Mouse (Mus musculus) G1E-ER4 (cell line): Measurements from ENCODE around the gene C1qtnf12. TPM values are rescaled to one million over a fixed set of nuclear protein-coding genes. Genes with fewer than 3 reads are reported as not detected.

Experiments used
- GATA1 ChIP-seq: IDR thresholded peaks from one replicate; pipeline ENCODE4 v1.8.0; 2012; ENCODE audit warnings: low read length, inconsistent platforms
- polyA plus RNA-seq: library from polyadenylated mRNA; stranded (reverse); fragments of >175 nt; gene quantifications from 2 replicates; pipeline ENCODE4 v1.2.3, GENCODE M21; 2012

The C1qtnf12 gene
- polyA plus RNA-seq, 1 experiment: 111 TPM

GRCm38 (mm10) chr4:155991211-155991907, 29.2 kb downstream of the C1qtnf12 start:
- no peak for TF ChIP-seq GATA1

GRCm38 (mm10) chr4:155991908-155992230, 29.8 kb downstream of the C1qtnf12 start:
- no peak for TF ChIP-seq GATA1

GRCm38 (mm10) chr4:155992241-155992905, 30.3 kb downstream of the C1qtnf12 start, which contains the start of the genes B3galt6 and Sdf4:
Gene B3galt6, minus strand, starts transcription at chr4:155992649.
Gene Sdf4, plus strand, starts transcription at chr4:155992872.
- TF ChIP-seq GATA1: no peak

- no peak for TF ChIP-seq GATA1
Observed at GRCm38 (mm10) chr4:155992906-155993547, 30.9 kb downstream of the C1qtnf12 start.

- no peak for TF ChIP-seq GATA1
Observed at GRCm38 (mm10) chr4:155993606-155994005, 31.5 kb downstream of the C1qtnf12 start.

GRCm38 (mm10) chr4:156004109-156004508, 42.0 kb downstream of the C1qtnf12 start:
- no peak for TF ChIP-seq GATA1

GRCm38 (mm10) chr4:156008369-156008768, 46.3 kb downstream of the C1qtnf12 start:
- TF ChIP-seq GATA1: no peak

GRCm38 (mm10) chr4:156013637-156014036, 51.5 kb downstream of the C1qtnf12 start, which contains the start of gene Tnfrsf4:
Gene Tnfrsf4, plus strand, starts transcription at chr4:156013843.
- no peak for TF ChIP-seq GATA1

- TF ChIP-seq GATA1: no peak
Observed at GRCm38 (mm10) chr4:156014436-156014835, 52.3 kb downstream of the C1qtnf12 start.

Other genes starting within 250 kb of the C1qtnf12 start
- 0.73 and 0.79 TPM in 2 replicates for gene Tmem240, start 227.5 kb upstream of the C1qtnf12 start, polyA plus RNA-seq
- gene Atad3a, start 201.2 kb upstream of the C1qtnf12 start, polyA plus RNA-seq: 83.6 and 88.5 TPM in 2 replicates
- gene Vwa1, start 187.6 kb upstream of the C1qtnf12 start, polyA plus RNA-seq: 0.16 and 0.17 TPM in 2 replicates
- gene Tmem88b, start 176.4 kb upstream of the C1qtnf12 start, polyA plus RNA-seq: 0.02 and 0.06 TPM in 2 replicates
- gene Ankrd65, start 171.9 kb upstream of the C1qtnf12 start, polyA plus RNA-seq: not detected in 2 replicates
- 21.2 and 27.9 TPM in 2 replicates for gene Mrpl20, start 159.4 kb upstream of the C1qtnf12 start, polyA plus RNA-seq
- gene Ccnl2, start 149.8 kb upstream of the C1qtnf12 start, polyA plus RNA-seq: 41.7 and 52.9 TPM in 2 replicates
- gene Aurkaip1, start 131.0 kb upstream of the C1qtnf12 start, polyA plus RNA-seq: 258 and 358 TPM in 2 replicates
- 0.04 and 0.12 TPM in 2 replicates for gene Mxra8, start 122.6 kb upstream of the C1qtnf12 start, polyA plus RNA-seq
- gene Dvl1, start 114.9 kb upstream of the C1qtnf12 start, polyA plus RNA-seq: 78.6 and 89.0 TPM in 2 replicates
- 0.02 and 0.03 TPM in 2 replicates for gene Tas1r3, start 99.0 kb upstream of the C1qtnf12 start, polyA plus RNA-seq
- gene Cptp, start 92.9 kb upstream of the C1qtnf12 start, polyA plus RNA-seq: 1.7 and 8.0 TPM in 2 replicates
- gene Ints11, start 92.8 kb upstream of the C1qtnf12 start, polyA plus RNA-seq: 22.3 and 26.6 TPM in 2 replicates
- gene Pusl1, start 70.5 kb upstream of the C1qtnf12 start, polyA plus RNA-seq: 266 and 325 TPM in 2 replicates
- gene Acap3, start 70.5 kb upstream of the C1qtnf12 start, polyA plus RNA-seq: 37.5 and 47.6 TPM in 2 replicates
- 179 and 243 TPM in 2 replicates for gene Ube2j2, start 18.5 kb upstream of the C1qtnf12 start, polyA plus RNA-seq
- 6.0 and 6.1 TPM in 2 replicates for gene B3galt6, start 30.3 kb downstream of the C1qtnf12 start, polyA plus RNA-seq
- 44.4 and 58.7 TPM in 2 replicates for gene Sdf4, start 30.6 kb downstream of the C1qtnf12 start, polyA plus RNA-seq
- 0.60 and 2.3 TPM in 2 replicates for gene Tnfrsf4, start 51.5 kb downstream of the C1qtnf12 start, polyA plus RNA-seq
- gene Tnfrsf18, start 63.8 kb downstream of the C1qtnf12 start, polyA plus RNA-seq: 0.10 and 0.16 TPM in 2 replicates
- not detected in 2 replicates for gene Ttll10, start 97.1 kb downstream of the C1qtnf12 start, polyA plus RNA-seq
- gene 9430015G10Rik, start 147.7 kb downstream of the C1qtnf12 start, polyA plus RNA-seq: 9.5 and 12.0 TPM in 2 replicates
- gene Rnf223, start 168.2 kb downstream of the C1qtnf12 start, polyA plus RNA-seq: 0.17 and 0.23 TPM in 2 replicates
- 0.23 and 0.39 TPM in 2 replicates for gene Agrn, start 235.2 kb downstream of the C1qtnf12 start, polyA plus RNA-seq
- gene Isg15, start 238.5 kb downstream of the C1qtnf12 start, polyA plus RNA-seq: not detected in 2 replicates
- gene AW011738, start 241.0 kb downstream of the C1qtnf12 start, polyA plus RNA-seq: not detected in 2 replicates